Mouse (Mus musculus): ENCODE measurements around the gene Eya3.

- TF ChIP-seq CTCF (IDR thresholded peaks at IDR 0.05; ENCODE audit: low read depth, low read length) (no peak), EP300 (IDR thresholded peaks at IDR 0.05; ENCODE audit: insufficient read depth, low read depth, low read length) (no peak), POLR2A (IDR thresholded peaks at IDR 0.05; ENCODE audit: insufficient read depth, low read length) (no peak)
These were observed 48.1 kb upstream of the Eya3 start for GRCm38 (mm10) chr4:132590642-132591041.
